Mouse (Mus musculus) CH12.LX (cell line): ENCODE results near the gene Nexn.

Experiments used
- CHD1 ChIP-seq: IDR thresholded peaks from 2 replicates; pipeline ENCODE4 v1.6.1; 2012; ENCODE audit warnings: low read depth, low read length, improper control_type of control experiment, inconsistent platforms
- CHD2 ChIP-seq: IDR thresholded peaks from 2 replicates; pipeline ENCODE4 v1.6.1; 2011; ENCODE audit warnings: low read length, improper control_type of control experiment
- CTCF ChIP-seq, 2 experiments: IDR thresholded peaks in 1 of 2; conservative IDR thresholded peaks in 1 of 2; 2 replicates each; pipeline ENCODE4 v1.5.1; 2011 to 2012; ENCODE audit warnings: low read depth in 2 of 2, low read length in 2 of 2, improper control_type of control experiment in 1 of 2, inconsistent platforms in 1 of 2, mild to moderate bottlenecking in 1 of 2, moderate library complexity in 1 of 2
- HCFC1 ChIP-seq: IDR thresholded peaks from 2 replicates; pipeline ENCODE4 v1.6.1; 2012; ENCODE audit warnings: low read depth, mild to moderate bottlenecking, inconsistent platforms, low read length, improper control_type of control experiment
- IRF4 ChIP-seq: IDR thresholded peaks from 2 replicates; pipeline ENCODE4 v1.6.1; 2014; ENCODE audit warnings: low read depth, mild to moderate bottlenecking, inconsistent platforms, low read length, improper control_type of control experiment
- MAFK ChIP-seq: IDR thresholded peaks from 2 replicates; pipeline ENCODE4 v1.6.1; 2011; ENCODE audit warnings: low read length, improper control_type of control experiment; ENCODE audit not compliant: insufficient replicate concordance
- NELFE ChIP-seq: IDR thresholded peaks from 2 replicates; pipeline ENCODE4 v1.6.1; 2011; ENCODE audit warnings: low read depth, low read length, improper control_type of control experiment
- PAX5 ChIP-seq: IDR thresholded peaks from 2 replicates; pipeline ENCODE4 v1.6.1; 2012; ENCODE audit warnings: low read length, inconsistent platforms, mixed read lengths
- POLR2A ChIP-seq: IDR thresholded peaks from 2 replicates; pipeline ENCODE4 v1.6.1; 2011; ENCODE audit warnings: low read depth, mild to moderate bottlenecking, improper control_type of control experiment, low read length
- TCF12 ChIP-seq: IDR thresholded peaks from 2 replicates; pipeline ENCODE4 v1.6.1; 2014; ENCODE audit warnings: low read depth, mild to moderate bottlenecking, inconsistent platforms, low read length, improper control_type of control experiment
- USF1 ChIP-seq: IDR thresholded peaks from 2 replicates; pipeline ENCODE4 v1.6.1; 2014; ENCODE audit warnings: low read depth, mild to moderate bottlenecking, inconsistent platforms, low read length, improper control_type of control experiment
- ZC3H11A ChIP-seq: IDR thresholded peaks from 2 replicates; pipeline ENCODE4 v1.6.1; 2012; ENCODE audit warnings: low read depth, mild to moderate bottlenecking, inconsistent platforms, low read length, improper control_type of control experiment
- ZNF384 ChIP-seq: IDR thresholded peaks from 2 replicates; pipeline ENCODE4 v1.6.1; 2012; ENCODE audit warnings: low read depth, low read length, improper control_type of control experiment, inconsistent platforms

DNA sequence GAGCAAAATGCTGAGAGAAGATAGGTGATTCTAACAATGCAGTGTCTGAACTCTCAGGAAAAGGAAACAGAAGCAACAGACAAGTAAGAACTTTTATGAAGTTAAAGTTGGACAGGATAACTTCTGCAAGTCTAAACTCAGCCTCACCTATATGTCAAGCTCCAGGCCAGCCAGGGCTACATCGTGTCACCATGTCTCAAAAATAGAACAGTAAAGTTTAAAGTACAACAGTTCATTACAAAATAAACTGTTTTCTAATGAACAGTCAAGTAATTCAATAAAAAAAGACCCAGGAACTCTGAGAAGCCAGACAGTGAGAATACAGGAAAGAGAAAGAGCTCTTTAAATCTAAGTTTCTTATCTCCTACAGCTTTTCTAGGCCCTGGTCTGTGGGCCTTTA, 15.7 kb downstream of the Nexn start:
- TF ChIP-seq ZNF384 (no peak), CTCF (conservative IDR thresholded peaks at IDR 0.05 in 1 of 2, IDR thresholded peaks at IDR 0.05 in 1 of 2; ENCODE audit: low read depth in 2 of 2, low read length in 2 of 2) (no peak), USF1 (no peak), PAX5 (no peak), POLR2A (no peak), TCF12 (no peak), HCFC1 (no peak), NELFE (no peak), IRF4 (no peak), CHD2 (no peak), CHD1 (no peak), MAFK (no peak), ZC3H11A (no peak)
